Mouse (Mus musculus): ENCODE measurements around the gene Coq2.
A peak's percentile ranks its signal among the peaks of the same experiment; 100 is the strongest.

The Coq2 gene

DNA sequence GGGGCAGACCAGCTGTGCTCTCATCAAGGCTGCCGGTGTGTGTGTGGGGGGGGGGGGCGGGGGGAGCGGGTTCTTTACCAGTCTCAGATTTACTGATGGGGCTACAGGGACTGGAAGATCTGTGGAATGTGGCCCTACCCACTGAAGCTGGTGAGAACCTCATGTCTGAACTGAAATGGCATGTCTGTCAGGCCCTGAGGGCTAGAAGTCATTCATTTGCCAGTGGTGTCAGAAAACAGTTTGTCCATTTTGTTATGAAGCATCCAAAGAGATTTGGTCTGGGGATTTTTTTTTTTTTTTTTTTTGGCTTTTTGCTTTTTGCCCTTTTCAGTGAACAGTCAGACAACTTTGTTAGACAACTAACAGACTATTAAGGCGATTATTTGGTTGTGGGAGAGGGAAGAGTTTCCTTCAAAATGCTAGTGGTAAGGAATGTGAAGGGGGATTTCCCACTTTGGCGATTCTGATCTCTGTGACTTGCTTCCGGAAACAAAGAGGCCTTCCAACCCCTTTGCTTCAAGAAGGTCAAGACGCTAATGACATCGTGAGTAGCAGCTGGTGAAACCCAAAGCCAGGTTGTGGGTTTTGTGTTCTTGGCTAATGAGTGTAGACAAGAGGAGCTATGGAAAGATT lies 52.9 kb downstream of the Coq2 start:
- no peak for DNase-seq (ENCODE audit: low read depth, low spot score)

- DNase-seq (ENCODE audit: low read depth, low spot score): no peak
These were observed 54.0 kb downstream of the Coq2 start for GRCm38 (mm10) chr5:100620952-100621351.

DNA sequence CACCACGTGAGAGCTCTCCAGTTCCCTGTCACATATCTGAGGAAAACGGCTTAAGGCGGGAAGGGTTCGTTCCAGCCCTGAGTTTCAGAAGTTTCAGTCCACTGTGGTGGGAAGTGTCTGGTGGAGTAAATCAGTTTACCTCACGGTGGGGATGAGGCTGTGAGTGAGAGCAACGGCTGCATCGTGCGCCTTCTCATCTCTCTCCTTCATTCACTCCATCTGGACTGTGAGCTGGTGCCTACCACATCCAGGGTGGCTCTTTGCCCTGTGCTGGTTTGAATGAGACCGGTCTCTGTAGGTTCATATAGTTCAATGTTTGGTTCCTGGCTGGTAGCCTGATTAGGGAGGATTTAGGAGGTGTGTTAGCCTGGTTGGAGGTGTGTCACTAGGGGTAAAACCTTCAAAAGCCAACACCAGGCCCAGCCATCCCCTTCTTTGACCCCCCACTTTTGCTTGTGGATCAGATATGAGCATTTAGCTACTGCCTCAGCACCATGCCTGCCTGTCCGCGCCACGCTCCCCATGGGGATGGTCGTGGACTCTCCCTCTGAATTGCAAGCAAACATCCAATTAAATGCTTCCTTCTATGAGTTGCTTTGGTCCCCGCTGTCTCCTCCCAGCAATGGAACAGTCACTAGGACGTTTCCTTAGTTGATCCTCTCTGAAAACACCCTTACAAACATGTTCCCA lies 55.2 kb downstream of the Coq2 start:
- no peak for DNase-seq (ENCODE audit: low read depth, low spot score)

- DNase-seq (ENCODE audit: low read depth, low spot score): peak; percentile 10
These were observed 60.8 kb downstream of the Coq2 start for GRCm38 (mm10) chr5:100613896-100614768.

DNA sequence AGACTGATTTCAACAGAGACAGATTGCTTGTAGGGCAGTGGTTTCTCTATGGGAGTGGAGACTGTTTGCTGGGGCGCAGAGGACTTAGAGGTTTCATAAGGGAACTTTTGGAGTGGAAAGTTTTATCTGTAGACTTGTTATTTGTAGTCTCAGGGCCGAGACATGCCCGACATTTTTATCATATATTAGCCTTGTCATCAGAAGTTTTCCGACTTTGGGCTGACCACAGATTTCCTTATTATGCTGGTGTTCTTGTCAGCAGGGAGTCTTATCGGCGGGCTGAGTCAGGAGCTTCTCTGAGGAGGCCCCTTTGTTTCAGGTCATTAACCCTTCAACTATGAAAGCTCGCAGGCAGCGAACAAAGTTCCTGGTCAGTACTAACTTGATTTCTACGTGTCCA lies 67.1 kb downstream of the Coq2 start:
- no peak for DNase-seq (ENCODE audit: low read depth, low spot score)

DNA sequence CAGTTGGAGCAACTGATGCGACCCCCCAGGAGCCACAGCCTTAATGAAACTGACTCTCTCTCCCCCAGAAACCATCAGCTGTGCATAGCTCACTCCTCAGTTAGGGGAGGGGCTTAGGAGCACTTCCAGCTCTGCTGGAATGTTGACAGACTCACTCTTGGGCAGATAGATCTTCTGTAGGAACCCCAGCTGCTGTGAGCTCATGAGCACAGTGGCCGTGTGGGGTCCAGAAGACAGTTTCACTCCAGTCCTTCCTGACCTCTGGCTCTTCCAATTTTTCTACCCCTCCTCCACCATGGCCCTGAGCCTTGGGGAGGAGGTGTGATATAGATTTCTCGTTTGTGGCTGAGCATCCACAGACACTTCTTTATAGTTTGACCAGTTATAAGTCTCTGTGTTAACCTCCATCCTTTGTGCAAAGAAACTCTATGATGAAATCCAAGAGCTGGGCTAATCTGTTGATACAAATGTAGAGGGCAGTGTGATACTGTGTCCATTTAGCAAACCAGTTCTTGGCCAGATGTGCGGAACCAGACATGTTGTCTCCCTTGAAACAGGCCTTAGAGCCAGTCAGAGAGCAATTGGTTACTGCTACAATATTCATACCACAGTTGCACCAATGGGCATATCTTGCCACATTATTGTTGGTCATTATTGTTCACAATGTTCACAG lies 67.7 kb downstream of the Coq2 start:
- no peak for DNase-seq (ENCODE audit: low read depth, low spot score)

DNA sequence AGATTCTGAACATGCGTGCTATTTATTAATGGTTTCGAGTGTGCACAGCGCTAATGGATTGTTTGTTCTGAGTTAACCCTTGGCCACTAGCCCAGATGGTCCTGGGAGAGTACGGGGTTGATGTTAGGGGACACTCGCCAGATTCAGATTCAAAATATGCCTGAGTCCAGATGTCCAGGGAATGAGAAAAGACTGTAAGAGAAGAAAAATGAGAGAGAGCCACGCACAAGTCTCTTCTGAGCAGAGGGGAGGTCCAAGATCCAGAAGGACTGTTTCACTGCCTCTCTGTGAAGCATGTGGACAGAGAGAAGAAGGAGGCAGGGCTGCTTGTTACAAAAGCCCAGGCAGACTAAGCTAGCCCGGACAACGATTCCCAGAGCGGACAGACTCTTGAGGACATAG lies 69.1 kb downstream of the Coq2 start:
- DNase-seq (ENCODE audit: low read depth, low spot score): no peak

Data from A20 (cell line).